Mouse (Mus musculus) G1E (cell line): Measurements from ENCODE around the gene Nosip. TPM values are rescaled to one million over a fixed set of nuclear protein-coding genes. Genes with fewer than 3 reads are reported as not detected.
A peak's percentile ranks its signal among the peaks of the same experiment; 100 is the strongest.

ENCODE experiments used
- ATAC-seq: 2 replicates; pipeline ENCODE4 v1.8.0; 2016; ENCODE audit warnings: mild to moderate bottlenecking; ENCODE audit not compliant: insufficient number of reproducible peaks, poor library complexity, low FRiP score, severe bottlenecking; ENCODE audit errors: extremely low read depth
- DNase-seq: peaks from one replicate; pipeline ENCODE4 v3.0.0; 2012; ENCODE audit warnings: low spot score
- H3K27me3 ChIP-seq: 2 replicates; pipeline ENCODE4 v1.6.1; 2012; ENCODE audit warnings: mild to moderate bottlenecking, low read length, inconsistent platforms; ENCODE audit not compliant: insufficient read depth
- H3K36me3 ChIP-seq: replicated peaks from 2 replicates; pipeline ENCODE3; 2012; ENCODE audit warnings: mild to moderate bottlenecking, inconsistent platforms
- H3K4me1 ChIP-seq: 2 replicates; pipeline ENCODE4 v1.6.1; 2012; ENCODE audit warnings: low read depth, low read length, inconsistent platforms, mixed read lengths; ENCODE audit not compliant: insufficient read depth
- H3K4me3 ChIP-seq: 2 replicates; pipeline ENCODE4 v1.5.1; 2012; ENCODE audit warnings: low read depth, mild to moderate bottlenecking, inconsistent platforms, low read length, moderate library complexity, mixed read lengths
- H3K9me3 ChIP-seq: replicated peaks from 2 replicates; pipeline ENCODE4 v1.6.1; 2012; ENCODE audit warnings: inconsistent platforms
- CTCF ChIP-seq: IDR thresholded peaks from 2 replicates; pipeline ENCODE4 v1.5.1; 2012; ENCODE audit warnings: low read depth, low read length, inconsistent platforms, mixed read lengths
- GATA1 ChIP-seq: IDR thresholded peaks from 2 replicates; pipeline ENCODE4 v1.6.1; 2012; ENCODE audit warnings: borderline replicate concordance, low read length, inconsistent platforms, mixed read lengths
- GATA2 ChIP-seq: IDR thresholded peaks from 2 replicates; pipeline ENCODE4 v1.6.1; 2012; ENCODE audit warnings: low read depth, low read length, inconsistent platforms, borderline replicate concordance
- POLR2AphosphoS5 ChIP-seq: IDR thresholded peaks from 2 replicates; pipeline ENCODE4 v1.6.1; 2012; ENCODE audit warnings: low read depth, low read length, inconsistent platforms; ENCODE audit not compliant: insufficient replicate concordance
- TAL1 ChIP-seq: conservative IDR thresholded peaks from 2 replicates; pipeline ENCODE4 v1.6.1; 2012; ENCODE audit warnings: low read depth, low read length, inconsistent platforms, mixed read lengths
- polyA plus RNA-seq: library from polyadenylated mRNA; stranded (reverse); fragments of >175 nt; gene quantifications from 2 replicates; pipeline ENCODE4 v1.2.3, GENCODE M21; 2012
- total RNA-seq, 2 experiments: library from RNA; stranded (forward) in 1 of 2; stranded (reverse) in 1 of 2; fragments of 200-1000 nt in 1 of 2; fragments of >200 nt in 1 of 2; fragmentation: Nextera tagmentation in 1 of 2; gene quantifications; 2 replicates each; pipeline ENCODE4 v1.2.3; 2014 to 2017

The Nosip gene
- total and polyA plus RNA-seq, 3 experiments: 43.6 to 110 (median 49.4) TPM

- Histone ChIP-seq H3K36me3 (peaks cover 35% of the 10 kb centered on the region), H3K27me3 (no peaks in the 10 kb centered on the region), H3K4me3 (peak overlapping the region; percentile 76), H3K4me1 (peaks cover 46% of the 10 kb centered on the region), H3K9me3 (no peaks in the 10 kb centered on the region)
- peak; percentile 96 for ATAC-seq
- peak; percentile 97 for DNase-seq
- no peak for TF ChIP-seq POLR2AphosphoS5
- TF ChIP-seq GATA2: no peak
- no peak for TF ChIP-seq GATA1
- TF ChIP-seq TAL1: no peak
- no peak for TF ChIP-seq CTCF
These were observed 8.2 kb upstream of the Nosip start for GRCm38 (mm10) chr7:45053931-45054510.

- peaks cover 27% of the 10 kb centered on the region for H3K36me3 ChIP-seq
- H3K4me1 ChIP-seq: peaks cover 48% of the 10 kb centered on the region
- no peaks in the 10 kb centered on the region for H3K9me3 ChIP-seq
- TF ChIP-seq POLR2AphosphoS5: no peak
- TF ChIP-seq GATA1: no peak
- TF ChIP-seq CTCF: no peak
- TF ChIP-seq GATA2: no peak
- TF ChIP-seq TAL1: no peak
- no peaks in the 10 kb centered on the region for H3K27me3 ChIP-seq
- DNase-seq (no peak), ATAC-seq (no peak)
- H3K4me3 ChIP-seq: no peak overlapping the region
These were observed 5.8 kb upstream of the Nosip start for GRCm38 (mm10) chr7:45056329-45056971.

DNA sequence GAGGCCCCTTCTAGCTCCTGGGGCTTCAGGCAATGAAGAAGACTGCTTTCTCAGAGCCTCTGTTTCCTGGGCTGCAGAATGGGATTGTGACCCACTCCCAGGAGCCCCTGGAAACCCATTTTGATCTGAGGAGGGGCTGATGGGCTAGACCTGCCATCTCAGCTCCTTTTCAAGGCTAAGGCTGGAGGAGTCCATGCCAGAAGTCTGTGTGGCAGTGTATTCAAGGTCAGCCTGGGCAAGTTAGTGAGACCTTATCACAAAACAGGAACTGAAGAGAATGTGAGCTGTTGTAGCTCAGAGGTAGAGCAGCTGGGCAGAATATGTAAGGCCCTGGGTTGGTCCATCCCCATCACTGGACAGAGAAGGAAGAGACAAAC lies 5.3 kb upstream of the Nosip start:
- no peaks in the 10 kb centered on the region for H3K9me3 ChIP-seq
- peaks cover 24% of the 10 kb centered on the region for H3K36me3 ChIP-seq
- TF ChIP-seq GATA2: no peak
- TF ChIP-seq TAL1: no peak
- TF ChIP-seq GATA1: no peak
- no peak for TF ChIP-seq CTCF
- no peak for TF ChIP-seq POLR2AphosphoS5
- no peak for DNase-seq
- H3K27me3 ChIP-seq: no peaks in the 10 kb centered on the region
- peaks cover 47% of the 10 kb centered on the region for H3K4me1 ChIP-seq
- H3K4me3 ChIP-seq: no peak overlapping the region
- no peak for ATAC-seq

- ATAC-seq (no peak), DNase-seq (no peak)
- Histone ChIP-seq H3K4me1 (peaks cover 45% of the 10 kb centered on the region), H3K4me3 (no peak overlapping the region), H3K36me3 (peaks cover 25% of the 10 kb centered on the region), H3K27me3 (no peaks in the 10 kb centered on the region), H3K9me3 (no peaks in the 10 kb centered on the region)
- no peak for TF ChIP-seq GATA2
- TF ChIP-seq GATA1: no peak
- TF ChIP-seq CTCF: no peak
- TF ChIP-seq TAL1: no peak
- TF ChIP-seq POLR2AphosphoS5: no peak
These were observed 3.3 kb upstream of the Nosip start for GRCm38 (mm10) chr7:45058607-45059571.

- TF ChIP-seq CTCF (no peak), GATA1 (no peak), GATA2 (no peak), POLR2AphosphoS5 (no peak), TAL1 (no peak)
- Histone ChIP-seq H3K36me3 (peaks cover 41% of the 10 kb centered on the region), H3K27me3 (no peaks in the 10 kb centered on the region), H3K4me3 (no peak overlapping the region; the same call in 1 of the 2 replicates), H3K9me3 (no peaks in the 10 kb centered on the region), H3K4me1 (peaks cover 51% of the 10 kb centered on the region)
- no peak for DNase-seq
- ATAC-seq: no peak
These were observed 1.6 kb upstream of the Nosip start for GRCm38 (mm10) chr7:45060632-45061122.

- no peaks in the 10 kb centered on the region for H3K9me3 ChIP-seq
- TF ChIP-seq POLR2AphosphoS5 (no peak), TAL1 (no peak), CTCF (no peak), GATA2 (no peak), GATA1 (no peak)
- H3K4me1 ChIP-seq: peaks cover 55% of the 10 kb centered on the region
- no peaks in the 10 kb centered on the region for H3K27me3 ChIP-seq
- peak; percentile 46 for DNase-seq
- peaks cover 50% of the 10 kb centered on the region for H3K36me3 ChIP-seq
- no peak for ATAC-seq
- peak overlapping the region; percentile 73 for H3K4me3 ChIP-seq
These were observed 625 bp upstream of the Nosip start for GRCm38 (mm10) chr7:45061532-45062075.
